Mouse (Mus musculus) limb, embryonic 14.5 days (tissue): Measurements from ENCODE around the gene Neu1. TPM values are rescaled to one million over a fixed set of nuclear protein-coding genes. Genes with fewer than 3 reads are reported as not detected.

Experiments used
- ATAC-seq: fragments of 200-750 bp; cut with Nextera tagmentation; 2 replicates; pipeline ENCODE4 v1.8.0; 2017; ENCODE audit warnings: low read depth, moderate number of reproducible peaks, moderate TSS enrichment; ENCODE audit not compliant: low FRiP score
- DNase-seq: peaks from one replicate; pipeline ENCODE4 v3.0.0-alpha.2; 2015; ENCODE audit warnings: low spot score
- H3K27ac ChIP-seq: fragments of 300-500 bp; sonication (generic); replicated peaks from 2 replicates; pipeline ENCODE4 v1.5.1; 2014; ENCODE audit warnings: low read depth, mild to moderate bottlenecking, low read length, moderate library complexity, mixed read lengths
- H3K27me3 ChIP-seq: fragments of 300-500 bp; sonication (generic); 2 replicates; pipeline ENCODE4 v1.6.1; 2014; ENCODE audit warnings: low read length, mixed read lengths; ENCODE audit not compliant: control insufficient read depth, insufficient read depth
- H3K36me3 ChIP-seq: fragments of 300-500 bp; sonication (generic); 2 replicates; pipeline ENCODE4 v1.6.1; 2014; ENCODE audit warnings: mild to moderate bottlenecking, low read length, moderate library complexity, mixed read lengths; ENCODE audit not compliant: control insufficient read depth, insufficient read depth
- H3K4me1 ChIP-seq: fragments of 300-500 bp; sonication (generic); 2 replicates; pipeline ENCODE4 v1.6.1; 2014; ENCODE audit warnings: antibody characterized with exemption, low read length, mixed read lengths; ENCODE audit not compliant: control insufficient read depth, insufficient read depth
- H3K4me2 ChIP-seq: fragments of 300-500 bp; sonication (generic); replicated peaks from 2 replicates; pipeline ENCODE4 v1.6.1; 2014; ENCODE audit warnings: low read depth, mild to moderate bottlenecking, low read length, moderate library complexity; ENCODE audit not compliant: severe bottlenecking
- H3K4me3 ChIP-seq: fragments of 300-500 bp; sonication (generic); replicated peaks from 2 replicates; pipeline ENCODE4 v1.5.1; 2014; ENCODE audit warnings: low read length
- H3K9ac ChIP-seq: fragments of 300-500 bp; sonication (generic); 2 replicates; pipeline ENCODE4 v1.6.1; 2014; ENCODE audit warnings: mild to moderate bottlenecking, low read depth, low read length, moderate library complexity; ENCODE audit not compliant: severe bottlenecking
- H3K9me3 ChIP-seq: fragments of 300-500 bp; sonication (generic); 2 replicates; pipeline ENCODE4 v1.6.1; 2016; ENCODE audit warnings: low read length; ENCODE audit not compliant: control insufficient read depth
- POLR2A ChIP-seq: fragments of 200-500 bp; IDR thresholded peaks from 2 replicates; pipeline ENCODE4 v1.8.0; 2012; ENCODE audit warnings: inconsistent platforms, mild to moderate bottlenecking, moderate library complexity, borderline replicate concordance; ENCODE audit not compliant: insufficient read depth, insufficient read length; ENCODE audit errors: extremely low read depth
- WGBS: fragments of 180-500 bp; shearing (Covaris S2); extraction: QIAGEN DNeasy Blood & Tissue Kit; methylation state at CpG from one replicate; pipeline ENCODE4 v1.1.7; 2014; 5-methylcytosine and 5-hydroxymethylcytosine counted together
- polyA plus RNA-seq, 2 experiments: library from polyadenylated mRNA; depleted of rRNA in 1 of 2; stranded (reverse) in 1 of 2; unstranded in 1 of 2; fragments of >200 nt; fragmentation: Nextera tagmentation in 1 of 2; extraction: Ambion mirVana in 1 of 2; gene quantifications; 2 replicates each; pipeline versions ENCODE4 v1.2.1 to v1.2.3; 2012 to 2014

The Neu1 gene
- polyA plus RNA-seq, 2 experiments = 18.2 to 19.3 TPM

DNA sequence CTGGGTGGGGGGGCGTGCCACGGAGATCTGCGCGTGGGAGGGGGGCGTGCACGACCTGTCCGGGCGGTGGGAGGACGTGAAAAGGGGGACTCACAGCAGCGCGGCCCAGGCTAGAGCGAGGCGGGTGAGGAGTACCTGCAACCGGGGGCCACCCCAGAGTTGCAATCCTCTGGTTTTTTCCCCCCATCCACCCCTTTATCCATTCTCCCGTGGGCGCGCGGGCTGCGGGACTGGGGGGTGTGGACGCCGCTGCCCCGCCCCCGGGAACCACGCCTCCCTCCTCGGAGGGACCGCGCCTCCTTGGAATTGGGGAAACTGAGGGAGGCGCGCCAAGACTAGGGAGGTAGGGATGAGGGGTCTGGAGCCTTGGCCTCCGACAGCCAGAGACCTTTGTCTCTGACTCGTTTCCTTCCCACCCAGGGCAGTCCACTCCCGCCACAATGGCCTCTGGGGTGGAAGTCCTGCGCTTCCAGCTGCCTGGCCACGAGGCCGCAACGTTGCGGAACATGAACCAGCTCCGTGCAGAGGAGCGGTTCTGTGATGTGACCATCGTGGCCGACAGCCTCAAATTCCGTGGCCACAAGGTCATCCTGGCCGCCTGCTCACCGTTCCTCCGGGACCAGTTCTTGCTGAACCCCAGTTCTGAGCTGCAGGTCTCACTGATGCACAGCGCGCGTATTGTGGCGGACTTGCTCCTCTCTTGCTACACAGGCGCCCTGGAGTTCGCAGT is 36.1 kb upstream of the Neu1 start:
- H3K9ac ChIP-seq = peak overlapping the region; percentile 86
- 14% methylated on average over 37 of the region's 51 CpGs for WGBS
- H3K27me3 ChIP-seq = no peaks in the 10 kb centered on the region
- no peaks in the 10 kb centered on the region for H3K9me3 ChIP-seq
- peak overlapping the region; percentile 86 for H3K27ac ChIP-seq
- ATAC-seq (peak; percentile 10), DNase-seq (peak; percentile 33)
- 0 out of 2 replicates have a peak, but pooled peaks have one; percentile 3 for TF ChIP-seq POLR2A
- H3K4me3 ChIP-seq = peak overlapping the region; percentile 78
- H3K4me2 ChIP-seq = peak overlapping the region; percentile 87
- H3K4me1 ChIP-seq = peaks cover 26% of the 10 kb centered on the region
- peaks cover 8% of the 10 kb centered on the region for H3K36me3 ChIP-seq

DNA sequence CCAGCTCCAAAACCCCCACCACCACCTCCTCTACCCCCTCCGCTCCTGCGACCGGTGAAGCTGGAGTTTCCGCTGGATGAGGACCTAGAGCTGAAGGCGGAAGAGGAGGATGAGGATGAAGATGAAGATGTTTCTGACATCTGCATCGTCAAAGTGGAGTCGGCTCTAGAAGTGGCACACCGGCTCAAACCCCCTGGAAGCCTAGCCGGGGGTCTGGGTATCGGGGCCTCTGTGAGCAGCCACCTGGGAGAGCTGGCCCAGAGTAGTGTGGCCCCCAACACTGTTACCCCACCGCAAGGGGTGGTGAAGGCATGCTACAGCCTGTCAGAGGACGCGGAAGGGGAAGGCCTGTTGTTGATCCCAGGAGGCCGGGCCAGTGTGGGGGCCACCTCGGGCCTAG is 35.3 kb upstream of the Neu1 start:
- Histone ChIP-seq H3K4me3 (peak overlapping the region; percentile 78), H3K27ac (peak overlapping the region; percentile 86), H3K9ac (no peak overlapping the region; the same call in 1 of the 2 replicates), H3K4me2 (peak overlapping the region; percentile 87), H3K9me3 (no peaks in the 10 kb centered on the region), H3K4me1 (peaks cover 30% of the 10 kb centered on the region), H3K27me3 (no peaks in the 10 kb centered on the region), H3K36me3 (peaks cover 8% of the 10 kb centered on the region)
- DNase-seq (no peak), ATAC-seq (no peak)
- WGBS = 88% methylated on average over 15 of the region's 15 CpGs
- TF ChIP-seq POLR2A = no peak

DNA sequence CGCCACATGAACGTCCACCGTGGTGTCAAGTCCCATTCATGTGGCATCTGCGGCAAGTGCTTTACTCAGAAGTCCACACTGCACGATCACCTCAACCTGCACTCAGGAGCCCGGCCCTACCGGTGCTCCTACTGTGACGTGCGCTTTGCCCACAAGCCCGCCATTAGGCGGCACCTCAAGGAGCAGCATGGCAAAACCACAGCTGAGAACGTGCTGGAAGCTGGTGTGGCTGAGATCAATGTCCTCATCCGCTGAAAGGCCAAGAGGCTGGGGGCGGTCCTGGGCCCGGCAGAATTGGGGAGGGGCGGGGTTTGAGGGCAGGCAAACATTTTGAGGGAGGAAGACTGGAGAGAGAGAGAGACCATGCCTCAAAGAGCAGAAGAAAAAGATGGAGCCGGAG is 34.7 kb upstream of the Neu1 start:
- ATAC-seq (no peak), DNase-seq (no peak)
- no peak overlapping the region for H3K4me2 ChIP-seq
- WGBS = 86% methylated on average over 17 of the region's 17 CpGs
- H3K9ac ChIP-seq = no peak overlapping the region
- TF ChIP-seq POLR2A = no peak
- H3K27ac ChIP-seq = no peak overlapping the region
- H3K9me3 ChIP-seq = no peaks in the 10 kb centered on the region
- H3K4me3 ChIP-seq = 0 out of 2 replicates have a peak overlapping the region, but pooled peaks have one; percentile 2
- H3K4me1 ChIP-seq = peaks cover 30% of the 10 kb centered on the region
- no peaks in the 10 kb centered on the region for H3K27me3 ChIP-seq
- H3K36me3 ChIP-seq = peaks cover 9% of the 10 kb centered on the region

- H3K4me2 ChIP-seq = peak overlapping the region; percentile 84
- H3K4me3 ChIP-seq = peak overlapping the region; percentile 87
- peak overlapping the region; percentile 94 for H3K27ac ChIP-seq
- no peak for TF ChIP-seq POLR2A
- H3K4me1 ChIP-seq = peaks cover 30% of the 10 kb centered on the region
- peak overlapping the region; percentile 91 for H3K9ac ChIP-seq
- H3K27me3 ChIP-seq = no peaks in the 10 kb centered on the region
- DNase-seq (peak; percentile 85), ATAC-seq (no peak)
- H3K36me3 ChIP-seq = peaks cover 19% of the 10 kb centered on the region
- no peaks in the 10 kb centered on the region for H3K9me3 ChIP-seq
- 22% methylated on average over 10 of the region's 10 CpGs for WGBS
These were observed 33.5 kb upstream of the Neu1 start for GRCm38 (mm10) chr17:34897373-34898159.

DNA sequence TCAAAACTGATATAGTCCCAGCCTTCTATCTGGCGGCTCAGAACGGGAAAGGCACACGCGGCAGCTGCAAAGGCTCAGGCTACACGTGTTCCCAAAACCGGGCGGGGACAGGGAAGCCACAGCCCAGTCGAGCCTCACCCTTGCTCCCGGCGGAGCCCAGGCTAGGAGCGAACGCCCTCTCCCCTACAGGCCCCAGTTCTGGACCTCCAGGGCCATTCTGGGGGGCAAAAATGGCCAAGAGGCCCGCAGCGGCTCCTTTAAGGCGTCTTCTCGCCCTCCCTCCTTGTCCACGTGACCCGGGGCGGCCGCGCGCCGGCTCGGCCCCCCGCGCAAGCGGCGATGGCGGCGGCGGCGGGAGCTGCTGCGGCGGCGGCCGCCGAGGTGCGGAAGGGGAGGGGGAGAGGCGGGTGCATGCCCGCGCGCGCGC is 32.9 kb upstream of the Neu1 start, which contains the start of the genes C2 and Ehmt2:
TSS of gene C2 (minus strand) at position 106 of the 427 bp plus-strand sequence.
TSS of gene Ehmt2 (plus strand) at position 310 of the 427 bp plus-strand sequence.
- ATAC-seq = peak; percentile 32
- peaks cover 30% of the 10 kb centered on the region for H3K4me1 ChIP-seq
- 1% methylated on average over 16 of the region's 44 CpGs for WGBS
- no peaks in the 10 kb centered on the region for H3K27me3 ChIP-seq
- peak within 1 kb of the TSS; percentile 84 for H3K4me2 ChIP-seq
- H3K9me3 ChIP-seq = no peaks in the 10 kb centered on the region
- peak; percentile 66 for DNase-seq
- TF ChIP-seq POLR2A = peak; percentile 47; the same call in 1 of the 2 replicates
- H3K9ac ChIP-seq = peak within 1 kb of the TSS; percentile 91
- H3K36me3 ChIP-seq = peaks cover 25% of the 10 kb centered on the region
- H3K4me3 ChIP-seq = peak within 1 kb of the TSS; percentile 87
- H3K27ac ChIP-seq = peak within 1 kb of the TSS; percentile 94
